Mouse (Mus musculus) cerebellum, adult 2 months (tissue): Measurements from ENCODE around the gene Drap1. TPM values are rescaled to one million over a fixed set of nuclear protein-coding genes. Genes with fewer than 3 reads are reported as not detected.

ENCODE experiments used
- DNase-seq, 2 experiments: peaks; one replicate each; pipeline ENCODE4 v3.0.0; 2021
- H3K27ac ChIP-seq: fragments of 200-500 bp; 2 replicates; pipeline ENCODE4 v1.5.1; 2012; ENCODE audit warnings: low read length, control low read depth, inconsistent platforms; ENCODE audit not compliant: insufficient read depth
- H3K27me3 ChIP-seq: fragments of 200-500 bp; 2 replicates; pipeline ENCODE4 v1.6.1; 2012; ENCODE audit warnings: inconsistent platforms, mild to moderate bottlenecking, low read length, moderate library complexity; ENCODE audit not compliant: control insufficient read depth, insufficient read depth
- H3K4me1 ChIP-seq: fragments of 200-500 bp; 2 replicates; pipeline ENCODE4 v1.6.1; 2011; ENCODE audit warnings: low read length; ENCODE audit not compliant: control insufficient read depth, insufficient read depth
- H3K4me3 ChIP-seq: fragments of 200-500 bp; replicated peaks from 2 replicates; pipeline ENCODE3; 2011; ENCODE audit warnings: mild to moderate bottlenecking, low read depth, low read length, control low read depth; ENCODE audit not compliant: insufficient read depth
- CTCF ChIP-seq: fragments of 200-500 bp; IDR thresholded peaks from 2 replicates; pipeline ENCODE4 v1.5.1; 2011; ENCODE audit warnings: low read depth, mild to moderate bottlenecking, control low read depth, low read length, moderate library complexity, borderline replicate concordance; ENCODE audit not compliant: insufficient read depth
- POLR2A ChIP-seq: fragments of 200-500 bp; IDR thresholded peaks from 2 replicates; pipeline ENCODE4 v1.6.1; 2011; ENCODE audit warnings: low read length, control low read depth, borderline replicate concordance; ENCODE audit not compliant: insufficient read depth
- WGBS: fragments of 180-500 bp; shearing (Covaris S2); methylation state at CpG from one replicate; pipeline ENCODE4 v1.1.7; 2018; 5-methylcytosine and 5-hydroxymethylcytosine counted together
- polyA plus RNA-seq: library from polyadenylated mRNA; depleted of rRNA; stranded (reverse); fragments of >200 nt; gene quantifications from 2 replicates; pipeline ENCODE4 v1.2.3, GENCODE M21; 2012; rRNA removed

Gene Drap1
- polyA plus RNA-seq, 1 experiment = 309 TPM

GRCm38 (mm10) chr19:5383326-5383725 is 41.5 kb downstream of the Drap1 start:
- no peak for DNase-seq
- peaks cover 5% of the 10 kb centered on the region for H3K4me1 ChIP-seq
- no peak overlapping the region for H3K27ac ChIP-seq
- 94% methylated on average over 12 of the region's 12 CpGs for WGBS
- no peaks in the 10 kb centered on the region for H3K27me3 ChIP-seq
- TF ChIP-seq CTCF (no peak), POLR2A (no peak)
- H3K4me3 ChIP-seq = no peak overlapping the region

GRCm38 (mm10) chr19:5377446-5377845 is 47.3 kb downstream of the Drap1 start:
- Histone ChIP-seq H3K27ac (no peak overlapping the region), H3K4me3 (no peak overlapping the region), H3K4me1 (peaks cover 7% of the 10 kb centered on the region), H3K27me3 (no peaks in the 10 kb centered on the region)
- WGBS = 69% methylated on average over 1 of the region's 1 CpGs
- TF ChIP-seq POLR2A (no peak), CTCF (no peak)
- DNase-seq = peak in 1 of 2 experiments; percentile 53

DNA sequence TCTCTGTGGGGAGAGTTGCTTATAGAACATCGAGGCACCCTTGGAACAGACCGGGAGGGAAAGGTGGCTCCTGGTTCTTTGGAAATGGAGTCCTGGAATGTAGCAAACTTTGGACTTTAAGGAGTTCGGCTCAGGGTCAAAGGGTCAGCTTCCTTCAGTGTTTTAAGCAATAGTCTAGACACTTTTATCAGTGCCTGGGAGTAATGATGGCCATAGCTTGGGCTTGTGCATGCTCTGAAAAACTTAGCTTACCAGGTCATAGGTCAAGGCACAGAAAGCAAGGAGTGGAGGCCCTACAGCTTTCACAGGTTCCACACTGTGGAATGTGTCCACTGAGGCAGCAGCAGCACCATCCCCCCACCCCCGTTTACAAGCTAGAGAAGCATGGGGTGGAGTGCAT is 50.0 kb downstream of the Drap1 start:
- WGBS = 77% methylated on average over 4 of the region's 4 CpGs
- Histone ChIP-seq H3K27me3 (no peaks in the 10 kb centered on the region), H3K27ac (no peak overlapping the region), H3K4me3 (no peak overlapping the region), H3K4me1 (peaks cover 7% of the 10 kb centered on the region)
- TF ChIP-seq POLR2A = no peak
- TF ChIP-seq CTCF = no peak
- DNase-seq = no peak

DNA sequence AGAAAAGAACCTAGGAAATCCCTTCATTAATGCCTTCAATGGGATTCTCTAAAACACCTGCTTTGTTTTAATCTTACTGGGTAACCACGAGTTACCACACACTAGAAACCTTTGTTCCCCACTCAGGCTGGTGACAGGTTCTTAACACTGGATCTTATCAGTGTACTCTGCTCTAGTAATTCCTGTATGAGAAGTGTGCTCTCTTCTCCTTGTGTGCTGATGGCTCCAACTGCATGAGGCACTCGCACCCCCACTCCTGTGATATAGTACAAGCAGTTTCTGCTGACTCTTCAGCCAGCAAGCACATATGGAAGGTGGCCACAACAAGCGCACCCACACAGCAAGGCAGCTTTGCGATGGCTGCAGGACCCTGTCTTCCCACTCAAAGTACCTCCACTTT is 50.6 kb downstream of the Drap1 start:
- 86% methylated on average over 4 of the region's 4 CpGs for WGBS

More for the DNA sequence above, 50.6 kb downstream of the Drap1 start:
- TF ChIP-seq CTCF = no peak
- no peak for TF ChIP-seq POLR2A
- Histone ChIP-seq H3K27ac (no peak overlapping the region), H3K4me3 (no peak overlapping the region), H3K4me1 (peaks cover 7% of the 10 kb centered on the region), H3K27me3 (no peaks in the 10 kb centered on the region)
- no peak for DNase-seq

Other genes with a start within 250 kb of the Drap1 start
- gene Pacs1, start 151.9 kb downstream of the Drap1 start, polyA plus RNA-seq = 26.7 and 28.0 TPM in 2 replicates
- 175 and 181 TPM in 2 replicates for gene Sf3b2, start 129.5 kb downstream of the Drap1 start, polyA plus RNA-seq
- 49.2 and 55.9 TPM in 2 replicates for gene Gal3st3, start 126.6 kb downstream of the Drap1 start, polyA plus RNA-seq
- not detected in 2 replicates for gene Catsper1, start 89.2 kb downstream of the Drap1 start, polyA plus RNA-seq
- gene Cst6, start 75.4 kb downstream of the Drap1 start, polyA plus RNA-seq = 15.4 and 19.0 TPM in 2 replicates
- 28.0 and 30.6 TPM in 2 replicates for gene Eif1ad, start 58.2 kb downstream of the Drap1 start, polyA plus RNA-seq
- 88.7 and 96.0 TPM in 2 replicates for gene Banf1, start 57.8 kb downstream of the Drap1 start, polyA plus RNA-seq
- gene Sart1, start 36.3 kb downstream of the Drap1 start, polyA plus RNA-seq = 77.5 and 86.5 TPM in 2 replicates
- gene Tsga10ip, start 22.5 kb downstream of the Drap1 start, polyA plus RNA-seq = 0.21 TPM in 1 of 2 replicates, not detected in the other
- 130 and 134 TPM in 2 replicates for gene AI837181, start 165 bp upstream of the Drap1 start, polyA plus RNA-seq
- not detected in 2 replicates for gene Fosl1, start 22.6 kb upstream of the Drap1 start, polyA plus RNA-seq
- gene Ccdc85b, start 32.9 kb upstream of the Drap1 start, polyA plus RNA-seq = 31.0 and 32.5 TPM in 2 replicates
- 140 and 146 TPM in 2 replicates for gene Fibp, start 35.6 kb upstream of the Drap1 start, polyA plus RNA-seq
- gene Ctsw, start 43.5 kb upstream of the Drap1 start, polyA plus RNA-seq = 1.2 and 1.5 TPM in 2 replicates
- 43.3 and 43.4 TPM in 2 replicates for gene Efemp2, start 49.0 kb upstream of the Drap1 start, polyA plus RNA-seq
- gene Mus81, start 63.4 kb upstream of the Drap1 start, polyA plus RNA-seq = 94.2 and 115 TPM in 2 replicates
- 1,135 and 1,193 TPM in 2 replicates for gene Cfl1, start 65.5 kb upstream of the Drap1 start, polyA plus RNA-seq
- 6.7 and 6.8 TPM in 2 replicates for gene 1700020D05Rik, start 78.8 kb upstream of the Drap1 start, polyA plus RNA-seq
- gene Snx32, start 85.6 kb upstream of the Drap1 start, polyA plus RNA-seq = 176 and 185 TPM in 2 replicates
- gene Ovol1, start 135.7 kb upstream of the Drap1 start, polyA plus RNA-seq = 0.05 TPM in 1 of 2 replicates, not detected in the other
- gene Ap5b1, start 143.0 kb upstream of the Drap1 start, polyA plus RNA-seq = 5.1 and 5.6 TPM in 2 replicates
- 79.1 and 83.5 TPM in 2 replicates for gene Rnaseh2c, start 176.9 kb upstream of the Drap1 start, polyA plus RNA-seq
- gene Kat5, start 185.3 kb upstream of the Drap1 start, polyA plus RNA-seq = 139 and 143 TPM in 2 replicates
- gene Rela, start 212.5 kb upstream of the Drap1 start, polyA plus RNA-seq = 39.0 and 40.3 TPM in 2 replicates
- gene Sipa1, start 238.7 kb upstream of the Drap1 start, polyA plus RNA-seq = 12.4 and 14.8 TPM in 2 replicates